Mouse (Mus musculus) megakaryocyte-erythroid progenitor cell, adult 5-6 weeks (primary cell): ENCODE data around the gene Cdkl2. TPM values are rescaled to one million over a fixed set of nuclear protein-coding genes. Genes with fewer than 3 reads are reported as not detected.

Source experiments
- ATAC-seq: replicated peaks from 2 replicates; pipeline ENCODE4 v1.8.0; 2016; ENCODE audit warnings: mild to moderate bottlenecking, inconsistent platforms; ENCODE audit not compliant: severe bottlenecking, poor library complexity, low FRiP score, low TSS enrichment
- total RNA-seq, 2 experiments: library from RNA; stranded (forward) in 1 of 2; stranded (reverse) in 1 of 2; fragments of 200-1000, 215-1000 nt in 1 of 2; fragments of >200 nt in 1 of 2; fragmentation: Nextera tagmentation in 1 of 2; gene quantifications; 2 replicates each; pipeline ENCODE4 v1.2.3; 2014 to 2017

The Cdkl2 gene
- total RNA-seq, 2 experiments from 2014 or later = 0.14 TPM; not detected in 1

GRCm38 (mm10) chr5:92000770-92001169, 42.9 kb downstream of the Cdkl2 start:
- ATAC-seq = no peak; the same call in 1 of the 2 replicates

- ATAC-seq = no peak
These were observed 49.1 kb downstream of the Cdkl2 start for GRCm38 (mm10) chr5:91994546-91994945.

DNA sequence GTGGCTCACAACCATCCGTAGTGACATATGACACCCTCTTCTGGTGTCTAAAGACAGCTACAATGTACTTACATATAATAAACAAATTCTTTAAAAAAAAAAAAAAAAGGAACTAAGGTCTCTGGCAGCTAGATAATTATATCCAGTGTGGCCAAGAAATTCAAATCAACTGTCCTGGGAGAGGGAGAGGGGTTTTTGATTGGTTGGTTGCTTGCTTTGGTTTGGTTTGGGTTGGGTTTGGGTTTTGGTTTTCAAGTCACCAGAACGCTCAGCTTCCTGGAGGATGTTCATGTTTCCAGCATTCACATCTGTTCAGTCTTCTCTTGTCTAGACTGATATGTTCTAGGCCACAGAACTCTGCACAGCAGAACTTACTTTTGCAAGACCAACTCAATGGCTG, 50.6 kb downstream of the Cdkl2 start:
- ATAC-seq = no peak

GRCm38 (mm10) chr5:91991191-91991937, 52.3 kb downstream of the Cdkl2 start:
- no peak for ATAC-seq

- no peak for ATAC-seq
These were observed 54.4 kb downstream of the Cdkl2 start for GRCm38 (mm10) chr5:91989261-91989660.

DNA sequence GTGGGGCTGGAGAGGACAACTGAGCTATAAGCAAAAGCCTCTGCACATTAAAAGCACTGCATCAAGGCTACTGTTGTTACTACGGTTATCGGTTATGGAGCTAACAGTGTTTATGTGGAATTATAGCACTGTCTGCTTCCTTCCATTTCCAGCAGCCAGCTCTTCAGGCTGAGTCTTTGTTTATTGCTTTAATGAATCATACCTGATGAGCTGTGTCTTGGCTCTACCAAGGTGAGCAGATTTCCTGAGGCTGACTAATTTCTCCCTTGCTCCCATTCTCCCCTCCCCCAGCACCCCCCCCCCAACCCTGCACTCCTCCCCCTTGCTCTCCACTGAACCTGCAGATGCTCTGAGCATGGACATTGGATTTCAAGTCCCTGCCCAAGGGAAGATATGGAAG, 55.9 kb downstream of the Cdkl2 start:
- no peak for ATAC-seq

DNA sequence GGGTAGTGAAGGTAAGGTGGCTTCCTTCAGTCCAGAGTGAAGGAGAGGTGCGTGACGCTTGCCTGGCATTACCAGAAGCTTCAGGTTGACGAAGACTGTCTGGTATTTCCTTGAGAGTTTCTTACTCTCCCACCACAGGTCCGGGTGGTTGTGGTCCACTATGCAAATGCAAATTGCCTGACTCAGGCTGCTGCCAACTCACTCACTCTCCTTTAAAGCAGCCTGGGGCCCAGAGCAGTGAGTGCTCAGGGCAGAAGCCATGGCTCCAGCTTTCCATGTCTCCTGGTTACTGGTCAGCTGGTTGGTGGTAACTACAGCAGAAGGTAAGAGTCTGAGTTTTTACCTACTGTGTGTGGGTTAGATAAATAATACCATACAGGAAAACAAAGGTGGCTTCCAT, 56.4 kb downstream of the Cdkl2 start, which contains the start of gene Odaph:
Gene Odaph (plus strand): TSS at position 240 of the 400 bp plus-strand sequence.
- no peak for ATAC-seq

- no peak for ATAC-seq
These were observed 58.0 kb downstream of the Cdkl2 start for GRCm38 (mm10) chr5:91985721-91986120.

GRCm38 (mm10) chr5:91983490-91983889, 60.2 kb downstream of the Cdkl2 start:
- no peak for ATAC-seq

DNA sequence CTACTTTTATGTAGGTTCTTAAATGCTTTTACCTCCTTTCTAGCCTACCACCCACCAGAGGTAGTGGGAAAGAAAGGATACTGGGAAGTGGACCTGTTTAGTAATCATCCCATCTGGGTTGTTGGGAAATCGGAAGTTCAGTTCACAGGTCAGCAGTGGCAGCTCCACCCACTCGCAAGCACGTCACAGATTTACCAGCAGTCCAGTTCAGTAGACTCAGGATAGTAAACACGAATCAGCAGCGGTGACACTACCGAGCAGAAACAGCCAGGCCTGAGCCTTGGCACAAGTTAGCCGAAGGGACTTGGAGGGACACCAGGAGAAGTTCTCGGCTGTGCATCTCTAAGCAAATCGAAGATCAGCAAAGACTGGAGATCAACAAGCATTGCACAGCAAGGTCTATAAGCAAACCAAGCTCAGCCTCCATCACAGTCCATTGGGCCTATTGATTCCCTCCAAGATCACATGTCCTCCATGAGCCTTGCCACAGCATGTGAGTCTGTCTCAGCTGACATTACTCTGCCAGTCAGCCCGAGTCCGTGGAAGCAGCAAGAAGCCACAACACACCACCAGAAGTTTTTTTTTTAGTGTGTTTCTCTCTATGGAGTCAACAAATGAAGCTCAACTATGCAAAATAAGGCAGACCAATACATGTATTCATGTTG, 62.4 kb downstream of the Cdkl2 start:
- no peak for ATAC-seq

- no peak for ATAC-seq
These were observed 66.3 kb downstream of the Cdkl2 start for GRCm38 (mm10) chr5:91977397-91977770.

- peak; percentile 58 for ATAC-seq
These were observed 66.9 kb downstream of the Cdkl2 start for GRCm38 (mm10) chr5:91976566-91977396.

- ATAC-seq = no peak
These were observed 67.9 kb downstream of the Cdkl2 start for GRCm38 (mm10) chr5:91975758-91976157.

DNA sequence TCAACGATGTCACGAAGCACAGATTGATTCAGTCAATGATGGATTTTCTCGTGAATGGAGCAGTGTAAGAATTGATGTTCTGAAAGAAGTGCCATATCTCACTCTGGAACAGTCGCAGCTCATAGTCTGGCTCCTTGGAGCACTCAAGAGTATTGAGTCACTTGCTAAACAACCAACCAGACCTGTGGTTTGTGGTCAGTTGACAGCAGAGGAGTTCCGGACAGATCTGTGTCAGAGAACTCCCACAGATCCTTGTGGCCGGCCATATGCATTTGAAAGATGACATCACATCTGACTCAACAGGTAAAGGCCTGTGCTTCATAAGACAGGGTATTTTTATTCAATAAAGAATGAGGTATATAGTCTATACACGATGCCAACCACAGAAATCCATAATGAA, 69.7 kb downstream of the Cdkl2 start:
- ATAC-seq = no peak

DNA sequence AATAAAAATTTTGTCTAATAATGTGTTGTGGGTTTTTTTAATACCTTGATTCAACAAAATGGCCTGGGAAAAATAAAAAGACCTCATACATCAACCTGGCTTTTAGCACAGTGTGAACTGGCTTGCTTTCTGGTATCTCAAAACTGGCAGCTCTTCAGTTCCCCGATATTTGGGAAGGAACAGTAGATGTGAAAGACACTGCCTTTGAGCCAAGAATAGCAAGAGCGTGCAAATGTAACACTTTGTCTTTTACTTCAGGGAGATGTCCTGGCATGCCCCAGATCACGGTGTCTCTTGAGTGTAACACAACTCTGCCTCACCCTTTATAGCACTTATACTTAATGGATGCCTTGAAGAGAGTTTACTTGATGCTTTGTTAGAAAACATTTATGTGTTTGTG, 71.6 kb downstream of the Cdkl2 start:
- no peak for ATAC-seq

DNA sequence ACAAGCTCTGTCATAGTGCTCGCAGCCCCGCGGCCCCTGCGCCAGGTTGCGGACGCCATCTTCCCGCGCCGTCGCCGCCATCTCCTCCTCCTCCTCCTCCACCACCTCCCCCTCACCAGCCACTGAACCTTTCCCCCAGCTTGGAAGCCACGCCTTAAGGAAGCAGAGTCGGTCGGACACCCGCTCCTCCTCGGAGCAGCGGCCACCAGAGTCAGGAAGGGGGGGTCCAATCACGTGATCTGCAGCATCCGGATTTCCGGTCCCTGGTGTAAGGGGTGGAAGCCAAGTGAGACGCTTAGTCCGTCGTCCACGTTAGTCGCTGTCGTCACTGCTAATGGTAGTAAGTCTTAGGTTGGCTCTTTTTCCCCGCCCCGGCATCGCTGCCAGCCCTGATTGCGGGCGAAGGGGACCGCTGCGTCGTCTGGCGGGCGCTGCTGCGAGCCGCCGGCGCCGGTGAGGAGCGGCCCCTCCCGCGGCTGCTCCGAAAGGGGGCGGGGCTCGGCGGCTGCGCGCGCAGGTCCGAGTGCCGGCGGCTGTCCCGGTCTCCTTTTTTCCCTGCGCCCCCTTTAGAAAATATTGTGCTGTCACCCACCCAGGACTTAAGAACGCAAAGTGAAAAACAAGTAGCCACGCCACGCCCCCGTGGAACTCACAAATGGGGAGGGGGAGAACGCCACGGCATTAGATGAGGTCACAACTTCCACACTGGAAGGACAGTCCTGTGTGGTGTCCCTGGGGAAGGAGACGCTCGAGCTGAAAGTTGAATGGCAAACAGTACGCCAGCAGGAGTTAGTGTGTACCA, 80.8 kb downstream of the Cdkl2 start, which contains the start of gene Rchy1:
Gene Rchy1 (minus strand): TSS at position 430 of the 802 bp plus-strand sequence.
- peak; percentile 95 for ATAC-seq

GRCm38 (mm10) chr5:91962259-91962638, 81.4 kb downstream of the Cdkl2 start:
- peak; percentile 11; the same call in 1 of the 2 replicates for ATAC-seq

DNA sequence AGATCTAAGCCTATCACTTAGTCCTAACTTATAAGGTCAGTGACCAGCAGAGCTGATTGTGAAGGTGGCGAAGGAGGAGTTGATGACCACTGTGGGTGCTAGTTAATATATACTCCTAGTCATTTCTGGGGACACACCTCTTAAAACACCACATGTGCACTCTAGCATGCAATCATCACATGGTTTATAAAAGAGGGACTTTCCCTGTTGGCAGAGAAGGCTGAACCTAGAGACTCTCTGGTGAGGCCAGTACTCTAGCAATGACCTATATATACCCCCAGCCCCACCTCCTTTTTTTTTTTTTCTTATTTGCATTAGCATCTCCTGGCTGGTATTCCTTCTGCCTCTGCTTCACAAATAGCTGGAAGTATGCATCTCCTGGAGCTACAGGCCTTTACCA, 82.3 kb downstream of the Cdkl2 start:
- 0 out of 2 replicates have a peak, but pooled peaks have one; percentile 15 for ATAC-seq

DNA sequence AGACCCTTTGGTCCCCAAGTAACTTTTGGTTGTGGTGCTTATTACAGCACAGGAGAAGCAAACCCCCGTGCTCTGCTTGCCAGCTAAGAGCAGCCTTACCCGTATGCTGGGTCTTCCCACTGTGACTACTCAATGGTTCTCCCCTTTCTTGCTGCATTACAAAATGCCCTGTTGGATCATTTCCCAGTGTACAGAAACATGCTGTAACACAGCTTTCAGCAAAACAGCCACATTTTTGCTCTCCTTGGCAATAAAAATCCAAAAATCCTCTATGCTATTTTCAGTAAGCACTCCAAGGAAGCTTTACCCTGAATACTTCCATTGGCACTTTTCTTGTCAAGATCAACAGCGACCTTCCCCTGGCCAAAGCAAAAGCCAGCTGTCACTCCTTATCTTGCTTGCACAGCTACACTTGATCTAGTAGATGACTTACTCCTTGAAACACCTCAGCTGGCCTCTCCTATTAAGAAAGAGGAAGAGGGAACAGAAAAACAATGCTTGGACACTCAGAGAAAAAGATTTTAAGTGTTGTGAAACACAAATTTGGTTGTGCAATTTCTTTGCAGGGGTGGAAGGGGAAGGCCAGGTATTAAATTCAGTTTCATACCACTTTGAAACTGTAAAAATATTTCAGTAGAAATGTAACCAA, 83.0 kb downstream of the Cdkl2 start:
- peak; percentile 50 for ATAC-seq
